Mouse (Mus musculus): ENCODE data around the gene Polq. TPM values are rescaled to one million over a fixed set of nuclear protein-coding genes. Genes with fewer than 3 reads are reported as not detected.
A peak's percentile ranks its signal among the peaks of the same experiment; 100 is the strongest.

Polq gene
- polyA plus RNA-seq, 1 experiment, result 15.7 TPM

DNA sequence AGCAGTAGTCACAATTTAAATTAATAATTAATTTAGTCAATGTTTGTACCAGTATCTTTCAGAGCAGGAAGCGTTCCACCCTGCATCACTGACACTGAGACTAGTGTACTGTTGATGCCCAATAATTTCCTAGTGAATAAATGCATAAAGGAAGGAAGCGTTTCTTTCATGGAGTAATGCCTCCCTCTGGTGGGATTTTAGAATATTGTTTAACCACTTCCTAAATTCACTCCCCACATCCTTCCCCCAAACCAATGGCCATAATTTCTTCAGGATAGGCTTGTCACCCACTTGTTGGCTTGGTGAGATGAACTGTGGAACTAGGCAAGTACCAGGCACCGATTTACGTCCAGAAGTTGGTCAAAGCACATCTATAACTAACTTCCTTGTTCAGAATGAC, 1.2 kb upstream of the Polq start:
- H3K9me3 ChIP-seq (replicated peaks; ENCODE audit: control insufficient read depth, insufficient read depth, low read length, poor library complexity, severe bottlenecking), result no peaks in the 10 kb centered on the region
- H3K36me3 ChIP-seq (ENCODE audit: control insufficient read depth, insufficient read depth, low read length, poor library complexity, severe bottlenecking), result no peaks in the 10 kb centered on the region
- H3K9ac ChIP-seq (ENCODE audit: low read depth, poor library complexity, severe bottlenecking), result no peak overlapping the region
- no peak overlapping the region for H3K27ac ChIP-seq (ENCODE audit: insufficient read depth, low read length)
- no peaks in the 10 kb centered on the region for H3K27me3 ChIP-seq (ENCODE audit: control insufficient read depth, insufficient read depth, low read length, poor library complexity, severe bottlenecking)
- TF ChIP-seq POLR2A (IDR thresholded peaks at IDR 0.05; ENCODE audit: insufficient read depth, low read length) (no peak), EP300 (IDR thresholded peaks at IDR 0.05; ENCODE audit: insufficient read depth, low read depth, low read length) (no peak), CTCF (IDR thresholded peaks at IDR 0.05; ENCODE audit: low read depth, low read length) (no peak)
- no peak overlapping the region for H3K4me3 ChIP-seq (ENCODE audit: low read depth, low read length)
- no peaks in the 10 kb centered on the region for H3K4me1 ChIP-seq (ENCODE audit: control insufficient read depth, insufficient read depth, low read length)

DNA sequence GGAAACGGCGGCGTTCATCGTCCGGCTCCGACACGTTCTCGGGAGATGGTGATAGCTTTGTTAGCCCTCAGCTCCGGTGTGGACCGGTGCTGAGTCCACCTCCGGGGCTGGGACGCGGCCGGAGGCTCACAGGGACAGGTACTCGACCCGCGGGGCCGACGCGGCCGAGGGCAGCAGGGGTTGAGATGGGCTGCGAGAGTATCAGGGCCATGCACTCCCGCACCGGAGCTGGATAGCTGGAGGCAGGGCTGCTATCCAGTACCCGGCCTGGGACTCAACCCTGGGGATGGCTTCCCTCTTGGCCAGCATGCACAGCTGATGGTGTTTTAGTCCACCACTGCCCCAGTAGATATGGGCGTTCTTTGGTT, 320 bp downstream of the Polq start:
- Histone ChIP-seq H3K27ac (ENCODE audit: insufficient read depth, low read length) (no peak overlapping the region), H3K4me1 (ENCODE audit: control insufficient read depth, insufficient read depth, low read length) (no peaks in the 10 kb centered on the region)

DNA sequence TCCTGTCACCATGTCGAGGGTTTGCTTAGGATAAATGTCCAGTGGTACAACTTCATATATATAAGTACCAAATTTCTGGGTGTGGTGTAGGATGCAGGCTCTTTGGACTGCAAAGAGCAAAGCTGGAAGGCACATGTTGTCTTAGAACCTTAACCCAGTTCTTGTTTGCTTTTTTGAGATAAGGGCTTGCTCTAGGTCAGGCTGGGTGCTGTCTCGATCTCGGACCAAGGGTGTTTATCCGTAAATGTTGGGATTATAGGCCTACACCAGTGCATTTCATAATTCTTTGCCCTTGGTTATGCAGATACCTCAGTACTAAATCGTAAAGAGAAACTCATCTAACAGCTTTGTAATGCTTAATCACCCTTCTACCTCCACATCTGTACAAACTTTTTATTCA, 750 bp downstream of the Polq start:
- H3K4me3 ChIP-seq (ENCODE audit: low read depth, low read length), result peak overlapping the region; percentile 87
- no peak overlapping the region for H3K27ac ChIP-seq (ENCODE audit: insufficient read depth, low read length)
- no peaks in the 10 kb centered on the region for H3K9me3 ChIP-seq (replicated peaks; ENCODE audit: control insufficient read depth, insufficient read depth, low read length, poor library complexity, severe bottlenecking)
- TF ChIP-seq CTCF (IDR thresholded peaks at IDR 0.05; ENCODE audit: low read depth, low read length) (no peak), EP300 (IDR thresholded peaks at IDR 0.05; ENCODE audit: insufficient read depth, low read depth, low read length) (no peak), POLR2A (IDR thresholded peaks at IDR 0.05; ENCODE audit: insufficient read depth, low read length) (no peak)
- H3K4me1 ChIP-seq (ENCODE audit: control insufficient read depth, insufficient read depth, low read length), result no peaks in the 10 kb centered on the region
- H3K36me3 ChIP-seq (ENCODE audit: control insufficient read depth, insufficient read depth, low read length, poor library complexity, severe bottlenecking), result no peaks in the 10 kb centered on the region
- H3K9ac ChIP-seq (ENCODE audit: low read depth, poor library complexity, severe bottlenecking), result peak overlapping the region; percentile 72
- no peaks in the 10 kb centered on the region for H3K27me3 ChIP-seq (ENCODE audit: control insufficient read depth, insufficient read depth, low read length, poor library complexity, severe bottlenecking)

More for the DNA sequence above, 320 bp downstream of the Polq start:
- no peaks in the 10 kb centered on the region for H3K9me3 ChIP-seq (replicated peaks; ENCODE audit: control insufficient read depth, insufficient read depth, low read length, poor library complexity, severe bottlenecking)
- peak overlapping the region; percentile 87 for H3K4me3 ChIP-seq (ENCODE audit: low read depth, low read length)
- no peaks in the 10 kb centered on the region for H3K36me3 ChIP-seq (ENCODE audit: control insufficient read depth, insufficient read depth, low read length, poor library complexity, severe bottlenecking)
- TF ChIP-seq EP300 (IDR thresholded peaks at IDR 0.05; ENCODE audit: insufficient read depth, low read depth, low read length) (no peak), POLR2A (IDR thresholded peaks at IDR 0.05; ENCODE audit: insufficient read depth, low read length) (no peak), CTCF (IDR thresholded peaks at IDR 0.05; ENCODE audit: low read depth, low read length) (no peak)
- peak overlapping the region; percentile 72 for H3K9ac ChIP-seq (ENCODE audit: low read depth, poor library complexity, severe bottlenecking)
- H3K27me3 ChIP-seq (ENCODE audit: control insufficient read depth, insufficient read depth, low read length, poor library complexity, severe bottlenecking), result no peaks in the 10 kb centered on the region

DNA sequence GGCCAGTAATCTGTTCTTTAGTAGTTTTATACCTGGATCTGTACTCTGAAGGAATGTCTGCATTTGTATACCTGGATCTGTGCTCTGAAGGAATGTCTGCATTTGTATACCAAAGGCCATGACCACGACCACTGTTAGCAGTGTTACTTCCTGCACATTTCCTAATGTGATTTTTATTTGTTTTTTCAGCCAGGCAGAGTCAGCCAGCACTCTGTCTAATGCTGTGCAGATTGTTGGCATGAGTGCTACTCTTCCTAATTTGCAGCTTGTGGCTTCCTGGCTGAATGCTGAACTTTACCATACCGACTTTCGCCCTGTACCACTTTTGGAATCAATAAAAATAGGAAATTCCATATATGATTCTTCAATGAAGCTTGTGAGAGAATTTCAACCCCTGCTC, 16.0 kb downstream of the Polq start:
- Histone ChIP-seq H3K9me3 (replicated peaks; ENCODE audit: control insufficient read depth, insufficient read depth, low read length, poor library complexity, severe bottlenecking) (no peaks in the 10 kb centered on the region), H3K4me1 (ENCODE audit: control insufficient read depth, insufficient read depth, low read length) (no peaks in the 10 kb centered on the region), H3K27ac (ENCODE audit: insufficient read depth, low read length) (no peak overlapping the region), H3K4me3 (ENCODE audit: low read depth, low read length) (no peak overlapping the region), H3K9ac (ENCODE audit: low read depth, poor library complexity, severe bottlenecking) (no peak overlapping the region), H3K36me3 (ENCODE audit: control insufficient read depth, insufficient read depth, low read length, poor library complexity, severe bottlenecking) (0 out of 2 replicates have a peak, but pooled peaks cover 4% of the 10 kb centered on the region), H3K27me3 (ENCODE audit: control insufficient read depth, insufficient read depth, low read length, poor library complexity, severe bottlenecking) (no peaks in the 10 kb centered on the region)
- TF ChIP-seq POLR2A (IDR thresholded peaks at IDR 0.05; ENCODE audit: insufficient read depth, low read length), result no peak
- TF ChIP-seq EP300 (IDR thresholded peaks at IDR 0.05; ENCODE audit: insufficient read depth, low read depth, low read length), result no peak
- no peak for TF ChIP-seq CTCF (IDR thresholded peaks at IDR 0.05; ENCODE audit: low read depth, low read length)

DNA sequence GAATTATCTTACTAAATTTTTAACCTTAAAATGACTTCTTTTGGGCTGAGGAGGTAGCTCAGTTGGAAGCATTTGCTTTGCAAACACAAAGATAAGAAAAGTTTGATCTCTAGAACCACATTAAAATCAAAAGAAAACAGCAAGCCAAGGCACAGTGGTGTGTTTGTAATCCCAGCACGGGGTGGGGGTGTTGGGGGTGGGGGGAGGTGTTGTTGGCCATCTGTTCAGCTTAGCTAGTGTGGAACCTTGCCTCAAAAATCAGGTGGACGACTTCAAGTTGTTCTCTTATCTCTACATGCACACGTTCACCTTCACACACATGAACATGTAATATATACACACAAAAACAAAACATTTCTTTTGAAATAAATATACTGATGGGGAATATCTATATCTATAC, 20.4 kb downstream of the Polq start:
- Histone ChIP-seq H3K36me3 (ENCODE audit: control insufficient read depth, insufficient read depth, low read length, poor library complexity, severe bottlenecking) (peaks cover 4% of the 10 kb centered on the region), H3K9me3 (replicated peaks; ENCODE audit: control insufficient read depth, insufficient read depth, low read length, poor library complexity, severe bottlenecking) (no peaks in the 10 kb centered on the region), H3K4me3 (ENCODE audit: low read depth, low read length) (no peak overlapping the region), H3K9ac (ENCODE audit: low read depth, poor library complexity, severe bottlenecking) (no peak overlapping the region), H3K27ac (ENCODE audit: insufficient read depth, low read length) (no peak overlapping the region), H3K4me1 (ENCODE audit: control insufficient read depth, insufficient read depth, low read length) (no peaks in the 10 kb centered on the region), H3K27me3 (ENCODE audit: control insufficient read depth, insufficient read depth, low read length, poor library complexity, severe bottlenecking) (no peaks in the 10 kb centered on the region)
- TF ChIP-seq POLR2A (IDR thresholded peaks at IDR 0.05; ENCODE audit: insufficient read depth, low read length) (no peak), EP300 (IDR thresholded peaks at IDR 0.05; ENCODE audit: insufficient read depth, low read depth, low read length) (no peak), CTCF (IDR thresholded peaks at IDR 0.05; ENCODE audit: low read depth, low read length) (no peak)

DNA sequence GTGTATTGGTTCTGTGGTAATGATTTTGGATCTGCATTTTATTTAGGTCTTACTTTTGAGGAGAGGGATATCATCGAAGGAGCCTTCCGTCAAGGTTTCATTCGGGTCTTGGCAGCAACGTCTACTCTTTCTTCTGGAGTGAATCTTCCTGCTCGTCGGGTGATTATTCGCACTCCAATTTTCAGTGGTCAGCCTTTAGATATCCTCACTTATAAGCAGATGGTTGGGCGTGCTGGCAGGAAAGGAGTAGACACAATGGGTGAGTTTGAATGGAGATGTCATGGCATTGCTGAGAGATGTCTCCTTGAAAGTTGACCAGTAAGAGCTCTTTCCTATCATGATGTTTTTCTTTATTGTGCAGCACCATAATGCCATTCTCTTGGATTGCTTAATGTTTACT, 23.2 kb downstream of the Polq start:
- Histone ChIP-seq H3K27ac (ENCODE audit: insufficient read depth, low read length) (no peak overlapping the region), H3K27me3 (ENCODE audit: control insufficient read depth, insufficient read depth, low read length, poor library complexity, severe bottlenecking) (no peaks in the 10 kb centered on the region), H3K36me3 (ENCODE audit: control insufficient read depth, insufficient read depth, low read length, poor library complexity, severe bottlenecking) (peaks cover 2% of the 10 kb centered on the region)

More for the DNA sequence above, 23.2 kb downstream of the Polq start:
- no peak overlapping the region for H3K9ac ChIP-seq (ENCODE audit: low read depth, poor library complexity, severe bottlenecking)
- no peaks in the 10 kb centered on the region for H3K9me3 ChIP-seq (replicated peaks; ENCODE audit: control insufficient read depth, insufficient read depth, low read length, poor library complexity, severe bottlenecking)
- no peaks in the 10 kb centered on the region for H3K4me1 ChIP-seq (ENCODE audit: control insufficient read depth, insufficient read depth, low read length)
- no peak overlapping the region for H3K4me3 ChIP-seq (ENCODE audit: low read depth, low read length)
- no peak for TF ChIP-seq CTCF (IDR thresholded peaks at IDR 0.05; ENCODE audit: low read depth, low read length)
- no peak for TF ChIP-seq EP300 (IDR thresholded peaks at IDR 0.05; ENCODE audit: insufficient read depth, low read depth, low read length)
- no peak for TF ChIP-seq POLR2A (IDR thresholded peaks at IDR 0.05; ENCODE audit: insufficient read depth, low read length)

All from ES-Bruce4 (cell line).